Mouse (Mus musculus) adrenal gland, adult (tissue): ENCODE data around the gene Igbp1.

Source experiments
- DNase-seq, 2 experiments: peaks; one replicate each; pipeline ENCODE4 v3.0.0; 2022 to 2023; ENCODE audit warnings: low spot score in 1 of 2; ENCODE audit not compliant: inconsistent age in 2 of 2

Gene Igbp1

DNA sequence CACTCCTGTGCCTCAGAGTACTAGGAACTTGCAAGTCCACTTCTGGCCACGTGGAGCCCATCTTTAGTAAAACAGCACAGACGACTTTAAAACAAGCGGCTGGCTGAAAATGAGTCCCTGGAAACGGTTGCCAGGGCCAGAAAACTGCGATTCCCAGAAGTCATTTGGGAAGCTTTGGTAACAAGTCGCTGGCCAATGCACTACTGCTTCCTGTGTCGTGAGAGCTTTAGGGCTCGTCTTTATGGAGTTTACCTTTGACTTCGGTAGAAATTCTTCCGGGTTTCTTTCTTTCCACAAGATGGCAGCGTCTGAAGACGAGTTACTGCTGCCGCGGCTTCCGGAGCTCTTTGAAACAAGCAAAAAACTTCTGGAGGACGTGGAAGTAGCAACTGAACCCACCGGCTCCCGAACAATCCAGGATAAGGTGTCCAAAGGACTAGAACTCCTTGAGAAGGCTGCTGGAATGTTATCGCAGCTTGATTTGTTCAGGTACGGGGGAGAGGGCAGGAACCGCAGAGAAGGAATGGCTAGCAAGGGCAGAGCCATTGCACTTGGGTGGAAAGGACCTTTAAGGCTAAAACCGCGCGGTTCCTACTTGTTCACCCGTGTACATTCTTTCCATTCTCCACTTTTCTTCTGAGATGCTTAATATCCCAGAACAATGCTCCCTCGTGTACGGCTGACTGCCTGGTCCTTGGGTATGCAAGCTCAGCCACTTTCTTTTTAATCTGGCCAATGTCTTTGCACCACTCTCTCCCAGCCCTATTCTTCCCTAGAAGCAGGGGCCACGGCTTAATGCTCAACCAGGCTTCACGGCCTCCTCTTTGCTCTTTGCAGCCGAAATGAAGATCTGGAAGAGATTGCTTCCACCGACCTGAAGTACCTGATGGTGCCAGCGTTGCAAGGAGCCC, at the start of gene Igbp1:
Gene Igbp1 (plus strand): TSS at position 224 of the 911 bp plus-strand sequence.
- peak; percentile 86 to 92 for DNase-seq

- DNase-seq: no peak
Observed at GRCm38 (mm10) chrX:100468047-100468446, 26.0 kb upstream of the Igbp1 start.

GRCm38 (mm10) chrX:100470126-100470525, 24.0 kb upstream of the Igbp1 start:
- DNase-seq: peak in 1 of 2 experiments; percentile 58

DNA sequence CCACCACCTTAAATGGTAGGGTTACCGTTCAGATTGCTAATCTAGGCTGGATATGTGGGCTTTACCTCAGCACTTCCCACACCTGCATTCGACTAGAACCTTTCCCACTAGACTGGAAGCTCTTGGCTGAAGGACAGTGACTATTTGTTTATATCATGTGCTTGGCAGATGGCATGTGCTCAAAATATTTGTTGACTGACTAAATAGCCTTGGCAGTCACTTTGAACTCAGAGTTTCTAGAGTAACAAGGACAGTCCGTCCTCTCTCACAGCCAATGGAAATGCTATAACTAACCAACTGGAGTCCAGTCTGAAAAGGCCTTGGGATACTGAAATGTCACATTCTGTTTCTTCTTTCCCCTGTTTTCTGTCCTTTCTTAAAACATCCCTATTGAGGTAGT, 22.6 kb upstream of the Igbp1 start:
- DNase-seq: peak; percentile 48 to 81

GRCm38 (mm10) chrX:100475569-100476223, 18.4 kb upstream of the Igbp1 start:
- DNase-seq: no peak

- DNase-seq: peak; percentile 71 to 82
Observed at GRCm38 (mm10) chrX:100480317-100480716, 13.8 kb upstream of the Igbp1 start.

- DNase-seq: no peak
Observed at GRCm38 (mm10) chrX:100493500-100494067, 507 bp upstream of the Igbp1 start.

GRCm38 (mm10) chrX:100504175-100504851, 10.2 kb downstream of the Igbp1 start:
- no peak for DNase-seq

DNA sequence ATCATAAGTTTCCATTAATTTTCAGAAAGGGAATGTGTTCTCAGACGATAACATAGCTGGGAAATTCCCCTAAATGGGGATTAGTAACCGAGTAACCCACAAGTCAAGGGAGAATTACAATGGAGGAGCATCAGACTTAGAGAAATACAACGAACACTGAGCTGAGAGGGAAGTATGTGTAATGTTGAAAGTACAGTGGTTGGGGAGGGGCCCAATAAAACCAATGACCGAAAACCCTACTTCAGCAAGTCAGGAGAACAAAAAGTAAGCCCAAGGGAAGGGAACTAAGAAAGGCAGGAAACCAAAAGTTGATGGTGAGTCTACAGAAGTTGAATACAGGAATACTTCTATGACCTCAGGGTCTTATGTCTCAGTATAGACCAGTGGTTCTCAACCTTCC, 14.1 kb downstream of the Igbp1 start:
- no peak for DNase-seq

DNA sequence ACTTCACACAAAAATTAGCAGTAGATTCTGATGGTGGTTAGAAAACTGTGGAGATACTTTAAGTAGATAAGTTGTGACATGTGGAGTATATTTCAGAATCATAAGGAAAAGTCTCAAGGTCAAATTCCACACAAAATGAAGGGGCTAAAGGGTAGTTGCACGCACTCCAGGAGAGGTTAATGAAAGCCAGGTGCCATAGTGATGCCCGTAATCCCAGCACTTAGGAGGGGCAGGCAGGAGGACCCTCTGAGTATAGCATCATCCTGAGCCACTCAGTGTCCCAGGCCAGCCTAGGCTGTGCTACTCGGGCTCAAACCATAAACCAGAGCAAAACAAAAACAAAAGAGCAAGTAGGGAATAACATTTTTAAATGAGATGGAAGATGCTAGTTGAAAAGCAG, 15.8 kb downstream of the Igbp1 start:
- DNase-seq: no peak

DNA sequence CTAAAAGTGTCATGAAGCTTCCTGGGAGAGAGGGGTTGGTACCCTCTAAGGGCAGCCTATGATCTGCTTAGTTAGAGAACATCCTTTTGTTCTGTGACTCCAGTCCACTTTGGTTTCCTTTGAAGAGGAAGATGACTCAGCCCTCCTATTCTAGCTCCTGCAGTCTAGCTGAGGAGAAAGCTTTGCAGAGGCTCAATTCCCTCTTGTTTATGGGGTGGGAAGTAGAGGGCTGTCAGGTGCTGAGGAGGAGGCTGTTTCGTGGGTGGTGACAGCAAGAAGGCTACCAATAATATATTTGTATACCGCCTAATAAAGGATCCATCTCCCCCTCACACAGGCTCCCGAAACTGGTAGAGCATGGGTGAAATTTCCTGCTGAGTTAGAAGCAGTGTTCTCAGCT, 22.6 kb downstream of the Igbp1 start:
- no peak for DNase-seq

DNA sequence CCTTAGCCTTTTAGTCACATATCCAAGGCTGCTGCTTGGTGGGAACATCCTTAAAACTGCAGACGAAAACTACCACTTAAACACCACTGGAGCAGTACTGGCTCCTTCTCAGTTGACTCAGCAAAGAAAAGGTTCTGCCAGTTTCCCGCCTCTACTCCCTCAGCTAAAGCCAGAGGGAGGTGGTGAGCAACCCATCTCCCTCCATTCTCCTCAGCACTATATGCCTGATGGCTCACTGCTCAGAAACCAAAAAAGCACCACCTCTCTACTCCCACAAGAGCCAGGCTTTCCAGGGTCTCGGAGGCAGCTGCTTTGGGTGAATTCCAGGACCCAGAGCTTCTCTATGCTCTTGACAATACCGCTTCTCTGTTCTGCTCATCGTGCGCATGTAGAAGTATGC, 23.5 kb downstream of the Igbp1 start:
- no peak for DNase-seq

GRCm38 (mm10) chrX:100518532-100518931, 24.4 kb downstream of the Igbp1 start:
- DNase-seq: peak; percentile 4 to 53

GRCm38 (mm10) chrX:100524471-100524870, 30.4 kb downstream of the Igbp1 start, which contains the start of gene Dgat2l6:
Gene Dgat2l6 (plus strand): TSS chrX:100524838.
- no peak for DNase-seq

GRCm38 (mm10) chrX:100556026-100556425, 61.9 kb downstream of the Igbp1 start:
- DNase-seq: no peak

- no peak for DNase-seq
Observed at GRCm38 (mm10) chrX:100565696-100566095, 71.6 kb downstream of the Igbp1 start.
